Mouse (Mus musculus) liver, adult 2 months (tissue): ENCODE results near the gene Kcnc4.

ENCODE experiments used
- CTCF ChIP-seq: fragments of 200-500 bp; IDR thresholded peaks from 2 replicates; pipeline ENCODE4 v1.5.1; 2011; ENCODE audit warnings: low read depth, low read length, control low read depth
- POLR2A ChIP-seq: fragments of 200-500 bp; IDR thresholded peaks from 2 replicates; pipeline ENCODE4 v1.6.1; 2011; ENCODE audit warnings: low read length, control low read depth; ENCODE audit not compliant: insufficient read depth; ENCODE audit errors: extremely low read depth

- TF ChIP-seq CTCF (no peak), POLR2A (no peak)
Observed at GRCm38 (mm10) chr3:107454280-107454679, 5.1 kb downstream of the Kcnc4 start.
